Comparison of ENCODE assay signal across 21 mouse cellular contexts in the genomic region with DNA sequence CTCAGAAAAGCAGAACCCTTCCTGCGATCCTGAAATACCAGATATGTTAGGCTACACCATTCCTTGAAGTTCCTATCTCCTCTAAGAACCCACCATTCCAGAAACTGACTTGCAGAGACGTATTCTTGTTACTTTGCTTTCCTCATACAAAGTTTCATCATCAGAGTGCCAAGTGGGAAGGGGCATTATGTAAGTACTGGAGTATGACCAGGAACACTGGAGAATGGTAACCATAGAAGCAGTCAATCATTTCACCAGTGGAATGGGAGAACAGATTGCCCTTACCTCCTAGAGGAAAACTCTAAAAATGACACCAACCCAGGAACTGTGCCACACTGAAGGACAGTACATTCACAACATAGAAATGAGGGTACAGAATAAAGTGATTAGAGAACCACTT.
DNase-seq lines count a peak whose midpoint lies in the region; ATAC-seq and TF ChIP-seq lines count a peak whose summit lies in the region.
"Had no signal": no experiment of that assay in that cellular context is flagged by ENCODE, and none has a peak within 500 bp of the region (broad histone marks: within the 10 kb centered on the region; RNA-seq: fewer than 3 reads in every experiment).

No protein-coding gene starts in this region.

- no peaks in the 10 kb centered on the region for H3K27me3 ChIP-seq in lung, postnatal 0 days (replicated peaks; ENCODE audit: insufficient read depth, low read length)
- H3K27me3 ChIP-seq in hindbrain, embryonic 16.5 days (replicated peaks; ENCODE audit: control insufficient read depth, insufficient read depth, low read length), result no peaks in the 10 kb centered on the region
- H3K27me3 ChIP-seq: hindbrain, embryonic 15.5 days; intestine, embryonic 15.5 days; kidney, embryonic 15.5 days; limb, embryonic 13.5 days; liver, embryonic 12.5 days; stomach, embryonic 15.5 days had no signal

- no peak for TF ChIP-seq EP300 in lung, postnatal 0 days (IDR thresholded peaks at IDR 0.05)

- no peak overlapping the region for H3K4me3 ChIP-seq in lung, postnatal 0 days (ENCODE audit: low read depth, low read length)
- no peak overlapping the region for H3K4me3 ChIP-seq in hindbrain, embryonic 16.5 days (ENCODE audit: low read length)
- H3K4me3 ChIP-seq: forebrain, embryonic 10.5 days; heart, embryonic 10.5 days; hindbrain, embryonic 15.5 days; intestine, embryonic 15.5 days; kidney, embryonic 15.5 days; limb, embryonic 13.5 days; liver, embryonic 12.5 days; stomach, embryonic 15.5 days had no signal

- no peak for TF ChIP-seq CTCF in lung, postnatal 0 days (IDR thresholded peaks at IDR 0.05)

- no peak for ATAC-seq in lung, postnatal 0 days
- no peak for ATAC-seq in hindbrain, embryonic 16.5 days
- ATAC-seq: forebrain, postnatal 0 days; intestine, embryonic 15.5 days; liver, embryonic 12.5 days had no signal

- H3K9ac ChIP-seq in lung, postnatal 0 days (replicated peaks; ENCODE audit: low read depth), result no peak overlapping the region
- H3K9ac ChIP-seq in hindbrain, embryonic 16.5 days (ENCODE audit: low read depth, low read length), result no peak overlapping the region
- H3K9ac ChIP-seq: forebrain, postnatal 0 days; hindbrain, embryonic 15.5 days; intestine, embryonic 15.5 days; kidney, embryonic 15.5 days; limb, embryonic 13.5 days; liver, embryonic 12.5 days; stomach, embryonic 15.5 days had no signal

- no peaks in the 10 kb centered on the region for H3K9me3 ChIP-seq in lung, postnatal 0 days (ENCODE audit: low read length)
- no peaks in the 10 kb centered on the region for H3K9me3 ChIP-seq in hindbrain, embryonic 16.5 days (ENCODE audit: control insufficient read depth, low read length)
- H3K9me3 ChIP-seq: forebrain, embryonic 10.5 days; heart, embryonic 10.5 days; hindbrain, embryonic 15.5 days; intestine, embryonic 15.5 days; kidney, embryonic 15.5 days; limb, embryonic 13.5 days; liver, embryonic 12.5 days; stomach, embryonic 15.5 days had no signal

- H3K4me2 ChIP-seq in lung, postnatal 0 days (replicated peaks; ENCODE audit: low read depth, low read length), result no peak overlapping the region
- no peak overlapping the region for H3K4me2 ChIP-seq in hindbrain, embryonic 16.5 days (ENCODE audit: low read length)
- H3K4me2 ChIP-seq: hindbrain, embryonic 15.5 days; intestine, embryonic 15.5 days; kidney, embryonic 15.5 days; limb, embryonic 13.5 days; liver, embryonic 12.5 days; midbrain, embryonic 11.5 days; stomach, embryonic 15.5 days had no signal

- H3K27ac ChIP-seq in lung, postnatal 0 days (ENCODE audit: low read length), result no peak overlapping the region
- H3K27ac ChIP-seq in hindbrain, embryonic 16.5 days (ENCODE audit: low read depth, low read length), result no peak overlapping the region
- H3K27ac ChIP-seq: forebrain, embryonic 10.5 days; heart, embryonic 10.5 days; hindbrain, embryonic 15.5 days; intestine, embryonic 15.5 days; kidney, embryonic 15.5 days; limb, embryonic 13.5 days; liver, embryonic 12.5 days; stomach, embryonic 15.5 days had no signal

- no peaks in the 10 kb centered on the region for H3K36me3 ChIP-seq in lung, postnatal 0 days (ENCODE audit: insufficient read depth, low read length)
- H3K36me3 ChIP-seq in hindbrain, embryonic 16.5 days (ENCODE audit: control insufficient read depth, insufficient read depth, low read length), result no peaks in the 10 kb centered on the region
- H3K36me3 ChIP-seq: forebrain, embryonic 10.5 days; heart, embryonic 10.5 days; hindbrain, embryonic 15.5 days; intestine, embryonic 15.5 days; kidney, embryonic 15.5 days; limb, embryonic 13.5 days; liver, embryonic 12.5 days; stomach, embryonic 15.5 days had no signal

- DNase-seq in cerebellum, adult 9-11 months, result peak; percentile 1
- no peak for DNase-seq in cerebellum, postnatal 4 days (ENCODE audit: low spot score in 2 of 2)
- DNase-seq in kidney, adult 9 months, result peak; percentile 55
- DNase-seq in kidney, postnatal 25 days, result no peak
- peak; percentile 7 for DNase-seq in lung, postnatal 0 days (ENCODE audit: low spot score)
- DNase-seq in lung, postnatal 4 days, result no peak
- DNase-seq: adrenal gland, postnatal 14 days; cerebellum, adult 8-10 months; forebrain, postnatal 0 days; thymus, adult 18-20 months; thymus, postnatal 4 days had no signal

- WGBS in lung, postnatal 0 days, result 76% methylated on average over 2 of the region's 2 CpGs
- 89% methylated on average over 2 of the region's 2 CpGs for WGBS in hindbrain, embryonic 16.5 days

- no peaks in the 10 kb centered on the region for H3K4me1 ChIP-seq in lung, postnatal 0 days (ENCODE audit: insufficient read depth, low read depth, low read length)
- no peaks in the 10 kb centered on the region for H3K4me1 ChIP-seq in hindbrain, embryonic 16.5 days (ENCODE audit: control insufficient read depth, insufficient read depth, low read depth, low read length)
- H3K4me1 ChIP-seq: forebrain, embryonic 10.5 days; heart, embryonic 10.5 days; hindbrain, embryonic 15.5 days; intestine, embryonic 15.5 days; kidney, embryonic 15.5 days; limb, embryonic 13.5 days; liver, embryonic 12.5 days; stomach, embryonic 15.5 days had no signal

Comparison
In these comparisons a context has a peak if more than half of its experiments do, and no peak if none do; other contexts are left out.
1. DNase-seq: peak in cerebellum, adult 9-11 months (single experiment), kidney, adult 9 months (single experiment) and lung, postnatal 0 days (single experiment); none in cerebellum, postnatal 4 days (0 of 2), kidney, postnatal 25 days (0 of 2) and lung, postnatal 4 days (0 of 2).